Mouse (Mus musculus): ENCODE measurements around the gene Gchfr. TPM values are rescaled to one million over a fixed set of nuclear protein-coding genes. Genes with fewer than 3 reads are reported as not detected.

Gene Gchfr
- 39.4 and 47.1 TPM in 2 replicates for polyA plus RNA-seq (2015; fragmentation: Nextera tagmentation; extraction: Ambion mirVana)

GRCm38 (mm10) chr2:119166901-119167865, at the start of gene Gchfr:
Gene Gchfr (plus strand): TSS chr2:119167773.
- peak; percentile 60 for DNase-seq
- WGBS (ENCODE audit: insufficient replicate concordance): 1% methylated on average over 60 of the region's 60 CpGs
- no peak within 1 kb of the TSS for H3K27ac ChIP-seq

GRCm38 (mm10) chr2:119136346-119136898, 31.2 kb upstream of the Gchfr start:
- peaks cover 93% of the 10 kb centered on the region for H3K36me3 ChIP-seq
- WGBS (ENCODE audit: insufficient replicate concordance): 19% methylated on average over 5 of the region's 5 CpGs
- H3K27me3 ChIP-seq: no peaks in the 10 kb centered on the region
- ATAC-seq (ENCODE audit: low read depth): peak; percentile 98
- DNase-seq: peak; percentile 75
- H3K27ac ChIP-seq: peak overlapping the region; percentile 95
- 0 out of 2 replicates have a peak overlapping the region, but pooled peaks have one; percentile 10 for H3K4me3 ChIP-seq (replicated peaks)
- peak overlapping the region; percentile 52; the same call in 1 of the 2 replicates for H3K9ac ChIP-seq
- H3K4me2 ChIP-seq: peak overlapping the region; percentile 46
- H3K4me1 ChIP-seq (replicated peaks): peaks cover 33% of the 10 kb centered on the region
- no peaks in the 10 kb centered on the region for H3K9me3 ChIP-seq (replicated peaks)

More at GRCm38 (mm10) chr2:119166901-119167865, at the start of gene Gchfr:
- Histone ChIP-seq H3K36me3 (no peaks in the 10 kb centered on the region; the same call in 1 of the 2 replicates), H3K9me3 (replicated peaks) (no peaks in the 10 kb centered on the region), H3K4me2 (peak within 1 kb of the TSS; percentile 89), H3K27me3 (peaks cover 56% of the 10 kb centered on the region), H3K4me3 (replicated peaks) (peak within 1 kb of the TSS; percentile 63), H3K4me1 (replicated peaks) (peaks cover 34% of the 10 kb centered on the region), H3K9ac (peak within 1 kb of the TSS; percentile 61)
- peak; percentile 80 for ATAC-seq (ENCODE audit: low read depth)

- Histone ChIP-seq H3K27me3 (no peaks in the 10 kb centered on the region), H3K36me3 (peaks cover 99% of the 10 kb centered on the region), H3K4me3 (replicated peaks) (no peak overlapping the region), H3K9me3 (replicated peaks) (no peaks in the 10 kb centered on the region), H3K4me2 (no peak overlapping the region), H3K27ac (no peak overlapping the region), H3K9ac (no peak overlapping the region), H3K4me1 (replicated peaks) (peaks cover 7% of the 10 kb centered on the region)
- DNase-seq: no peak
- ATAC-seq (ENCODE audit: low read depth): peak; percentile 70
- 83% methylated on average over 2 of the region's 2 CpGs for WGBS (ENCODE audit: insufficient replicate concordance)
Observed at GRCm38 (mm10) chr2:119145199-119145598, 22.4 kb upstream of the Gchfr start.

GRCm38 (mm10) chr2:119146435-119146834, 21.1 kb upstream of the Gchfr start:
- peaks cover 8% of the 10 kb centered on the region for H3K4me1 ChIP-seq (replicated peaks)
- peaks cover 99% of the 10 kb centered on the region for H3K36me3 ChIP-seq
- no peak overlapping the region for H3K27ac ChIP-seq
- H3K9me3 ChIP-seq (replicated peaks): no peaks in the 10 kb centered on the region
- 82% methylated on average over 6 of the region's 6 CpGs for WGBS (ENCODE audit: insufficient replicate concordance)
- no peak overlapping the region for H3K9ac ChIP-seq
- DNase-seq (no peak), ATAC-seq (ENCODE audit: low read depth) (no peak)
- H3K4me2 ChIP-seq: no peak overlapping the region
- no peak overlapping the region for H3K4me3 ChIP-seq (replicated peaks)
- H3K27me3 ChIP-seq: no peaks in the 10 kb centered on the region

DNA sequence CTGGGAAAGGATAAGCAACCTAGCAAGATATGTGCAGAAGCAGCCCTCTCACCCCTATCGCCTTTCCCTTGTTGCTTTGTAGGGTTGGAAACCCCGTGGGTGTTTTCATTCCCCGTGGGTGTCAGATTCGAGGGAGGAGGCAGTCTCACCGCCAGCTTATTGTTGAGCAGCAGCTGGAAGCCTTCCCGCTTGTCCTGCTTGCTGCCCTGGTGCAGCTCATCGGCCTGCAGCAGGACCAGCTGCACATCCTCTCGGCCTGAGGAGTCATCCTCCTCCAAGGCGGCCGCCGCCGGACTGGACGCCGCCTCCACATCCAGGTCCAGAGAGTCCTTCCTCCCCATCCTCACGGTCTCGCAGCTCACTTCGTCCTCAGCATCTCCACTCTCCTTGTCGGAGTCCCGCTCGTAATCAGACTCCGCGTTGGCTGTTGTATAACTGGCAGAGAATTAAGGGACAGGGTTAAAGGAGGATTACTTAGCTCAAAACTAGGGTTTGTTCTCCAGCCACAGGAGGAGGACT, 20.4 kb upstream of the Gchfr start:
- no peaks in the 10 kb centered on the region for H3K27me3 ChIP-seq
- no peak overlapping the region for H3K4me2 ChIP-seq
- peaks cover 99% of the 10 kb centered on the region for H3K36me3 ChIP-seq
- H3K4me1 ChIP-seq (replicated peaks): peaks cover 16% of the 10 kb centered on the region
- 88% methylated on average over 22 of the region's 22 CpGs for WGBS (ENCODE audit: insufficient replicate concordance)
- DNase-seq: no peak
- H3K4me3 ChIP-seq (replicated peaks): no peak overlapping the region
- H3K9me3 ChIP-seq (replicated peaks): no peaks in the 10 kb centered on the region
- no peak for ATAC-seq (ENCODE audit: low read depth)
- H3K9ac ChIP-seq: no peak overlapping the region
- no peak overlapping the region for H3K27ac ChIP-seq

DNA sequence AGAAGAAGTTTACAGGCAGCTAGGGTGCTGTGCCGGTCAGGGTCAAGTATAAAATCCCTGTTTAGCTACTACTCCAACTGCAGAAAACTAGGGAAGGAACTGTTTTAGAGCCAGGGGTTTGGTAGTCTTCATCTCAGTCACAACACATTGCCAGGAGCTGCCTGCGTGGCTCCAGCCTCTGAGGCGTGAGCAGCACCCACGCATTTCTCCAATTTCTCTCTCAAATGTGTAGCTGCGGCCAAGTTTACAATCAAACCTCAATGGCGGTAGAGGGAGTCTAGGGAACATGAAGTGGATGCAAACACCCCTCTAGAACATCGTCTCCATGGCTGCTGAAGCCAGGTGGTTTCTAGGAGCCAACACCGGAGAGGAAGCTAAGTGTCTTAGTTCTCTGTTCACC, 19.8 kb upstream of the Gchfr start:
- 92% methylated on average over 8 of the region's 8 CpGs for WGBS (ENCODE audit: insufficient replicate concordance)
- Histone ChIP-seq H3K4me2 (no peak overlapping the region), H3K9ac (no peak overlapping the region)

DNA sequence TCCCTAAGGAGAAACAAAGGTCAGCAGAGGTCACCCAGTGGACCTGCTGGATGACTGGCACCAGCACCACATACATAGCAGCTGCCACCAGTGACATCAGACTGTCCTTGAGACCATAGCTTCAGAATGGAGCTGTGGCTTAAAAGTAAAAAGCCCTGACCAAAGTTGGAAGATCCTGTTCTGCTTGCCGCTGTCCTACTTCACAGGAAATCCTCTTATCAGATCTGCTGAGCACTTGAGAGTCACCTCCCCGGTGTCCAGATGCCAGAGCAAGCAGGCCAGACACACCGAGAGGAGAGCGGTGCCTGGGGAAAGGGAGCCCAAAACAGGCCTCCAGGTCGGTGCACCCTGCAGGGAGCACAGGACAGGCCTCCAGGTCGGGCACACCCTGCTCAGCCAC, 15.3 kb upstream of the Gchfr start:
- Histone ChIP-seq H3K27ac (peak overlapping the region; percentile 60), H3K9ac (no peak overlapping the region)

More for the DNA sequence above, 19.8 kb upstream of the Gchfr start:
- no peak for DNase-seq
- Histone ChIP-seq H3K36me3 (peaks cover 99% of the 10 kb centered on the region), H3K4me3 (replicated peaks) (no peak overlapping the region), H3K4me1 (replicated peaks) (peaks cover 22% of the 10 kb centered on the region), H3K27me3 (no peaks in the 10 kb centered on the region), H3K27ac (no peak overlapping the region), H3K9me3 (replicated peaks) (no peaks in the 10 kb centered on the region)
- no peak for ATAC-seq (ENCODE audit: low read depth)

DNA sequence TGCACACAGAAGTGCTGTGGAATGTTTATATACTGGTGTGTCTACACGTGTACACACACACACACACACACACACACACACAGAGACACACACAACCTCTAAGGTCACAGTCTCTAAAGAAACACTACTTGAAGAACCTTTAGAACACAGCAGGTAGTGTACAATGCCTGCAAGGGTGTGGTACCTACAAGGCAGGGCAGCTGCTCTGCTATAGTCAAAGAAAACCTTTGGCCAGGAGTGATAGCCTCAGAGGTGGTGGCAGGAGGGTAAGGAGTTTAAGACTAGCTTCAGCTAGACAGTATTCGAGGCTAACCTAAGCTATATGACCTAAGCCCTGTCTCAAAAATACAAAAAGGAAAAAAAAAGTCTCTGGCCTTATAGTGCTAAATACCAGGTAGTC, 12.9 kb upstream of the Gchfr start:
- ATAC-seq (ENCODE audit: low read depth) (peak; percentile 39), DNase-seq (no peak)
- H3K4me2 ChIP-seq: peak overlapping the region; percentile 88
- peaks cover 52% of the 10 kb centered on the region for H3K4me1 ChIP-seq (replicated peaks)
- H3K27ac ChIP-seq: peak overlapping the region; percentile 98
- H3K4me3 ChIP-seq (replicated peaks): peak overlapping the region; percentile 100
- peaks cover 49% of the 10 kb centered on the region for H3K36me3 ChIP-seq
- H3K9me3 ChIP-seq (replicated peaks): no peaks in the 10 kb centered on the region
- H3K27me3 ChIP-seq: no peaks in the 10 kb centered on the region
- peak overlapping the region; percentile 97 for H3K9ac ChIP-seq
- 39% methylated on average over 2 of the region's 2 CpGs for WGBS (ENCODE audit: insufficient replicate concordance)

More for the DNA sequence above, 15.3 kb upstream of the Gchfr start:
- ATAC-seq (ENCODE audit: low read depth) (no peak), DNase-seq (no peak)
- 51% methylated on average over 6 of the region's 6 CpGs for WGBS (ENCODE audit: insufficient replicate concordance)
- Histone ChIP-seq H3K36me3 (peaks cover 73% of the 10 kb centered on the region), H3K4me1 (replicated peaks) (peaks cover 51% of the 10 kb centered on the region), H3K9me3 (replicated peaks) (no peaks in the 10 kb centered on the region), H3K4me3 (replicated peaks) (no peak overlapping the region), H3K27me3 (no peaks in the 10 kb centered on the region), H3K4me2 (no peak overlapping the region)

GRCm38 (mm10) chr2:119155388-119155787, 12.2 kb upstream of the Gchfr start:
- peaks cover 42% of the 10 kb centered on the region for H3K36me3 ChIP-seq
- WGBS (ENCODE audit: insufficient replicate concordance): 16% methylated on average over 9 of the region's 9 CpGs
- ATAC-seq (ENCODE audit: low read depth) (peak; percentile 87), DNase-seq (peak; percentile 86)
- peak overlapping the region; percentile 98 for H3K27ac ChIP-seq
- no peaks in the 10 kb centered on the region for H3K27me3 ChIP-seq
- H3K9me3 ChIP-seq (replicated peaks): no peaks in the 10 kb centered on the region
- peak overlapping the region; percentile 88 for H3K4me2 ChIP-seq
- H3K9ac ChIP-seq: peak overlapping the region; percentile 97
- peaks cover 52% of the 10 kb centered on the region for H3K4me1 ChIP-seq (replicated peaks)
- peak overlapping the region; percentile 100 for H3K4me3 ChIP-seq (replicated peaks)

DNA sequence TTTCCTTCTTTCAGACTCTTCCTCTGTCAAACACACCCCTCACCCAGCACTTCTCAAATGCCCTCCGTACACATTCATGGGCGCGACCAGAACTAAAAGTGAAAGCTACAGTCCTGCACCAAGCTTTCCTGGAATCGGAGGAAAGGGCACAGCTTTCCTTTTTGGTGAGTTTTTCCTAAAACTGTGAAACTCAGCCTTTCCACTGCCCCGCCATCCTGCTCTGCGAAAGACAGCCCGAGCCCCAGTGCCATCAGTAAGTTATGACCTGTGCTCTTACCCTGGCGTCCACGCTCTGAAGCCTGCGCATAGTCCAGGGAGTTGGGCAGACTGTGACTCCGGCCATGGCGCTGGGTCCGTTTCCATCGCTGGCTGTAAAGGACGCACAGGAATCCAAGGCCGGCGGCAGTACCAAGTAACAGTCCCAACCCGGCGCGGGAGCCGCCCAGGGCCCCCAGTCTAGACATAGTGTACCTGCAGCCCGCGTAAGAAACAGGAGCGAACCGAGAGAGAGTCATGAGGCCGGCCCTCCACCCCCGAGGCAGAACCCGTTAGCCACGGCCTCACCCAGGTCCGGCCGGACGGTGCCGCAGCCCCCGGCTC, 11.4 kb upstream of the Gchfr start:
- H3K27me3 ChIP-seq: 0 out of 2 replicates have a peak, but pooled peaks cover under 1% of the 10 kb centered on the region
- H3K4me1 ChIP-seq (replicated peaks): peaks cover 52% of the 10 kb centered on the region
- peak; percentile 43 for ATAC-seq (ENCODE audit: low read depth)
- H3K36me3 ChIP-seq: peaks cover 34% of the 10 kb centered on the region
- WGBS (ENCODE audit: insufficient replicate concordance): 2% methylated on average over 34 of the region's 34 CpGs
- DNase-seq: no peak
- H3K9me3 ChIP-seq (replicated peaks): no peaks in the 10 kb centered on the region
- H3K9ac ChIP-seq: peak overlapping the region; percentile 97
- H3K4me2 ChIP-seq: peak overlapping the region; percentile 88
- peak overlapping the region; percentile 100 for H3K4me3 ChIP-seq (replicated peaks)
- H3K27ac ChIP-seq: peak overlapping the region; percentile 98
